Mouse (Mus musculus) brain, embryonic 14.5 days (tissue): ENCODE results near the gene Zfp961. TPM values are rescaled to one million over a fixed set of nuclear protein-coding genes. Genes with fewer than 3 reads are reported as not detected.
"Not testable (repeated sequence)": the region's sequence is repeated elsewhere in the genome, so short reads cannot be mapped to it uniquely, and the experiment has no call there.

ENCODE experiments used
- DNase-seq: peaks from one replicate; pipeline ENCODE4 v3.0.0-alpha.2; 2011; ENCODE audit warnings: low read depth
- CTCF ChIP-seq: fragments of 200-500 bp; IDR thresholded peaks from 2 replicates; pipeline ENCODE4 v1.5.1; 2012; ENCODE audit warnings: inconsistent platforms, mild to moderate bottlenecking, moderate library complexity, borderline replicate concordance; ENCODE audit not compliant: insufficient read depth, insufficient read length; ENCODE audit errors: extremely low read depth
- POLR2A ChIP-seq: fragments of 200-500 bp; IDR thresholded peaks from 2 replicates; pipeline ENCODE4 v1.6.1; 2012; ENCODE audit warnings: mild to moderate bottlenecking, inconsistent platforms, borderline replicate concordance; ENCODE audit not compliant: poor library complexity, insufficient read depth, insufficient read length, severe bottlenecking; ENCODE audit errors: extremely low read depth
- polyA plus RNA-seq: library from polyadenylated mRNA; depleted of rRNA; stranded (reverse); fragments of >200 nt; gene quantifications from 2 replicates; pipeline ENCODE4 v1.2.3, GENCODE M21; 2012

Zfp961 gene
- polyA plus RNA-seq, 1 experiment = 22.0 TPM

GRCm38 (mm10) chr8:71940293-71941208 lies 10.3 kb upstream of the Zfp961 start:
- no peak for DNase-seq
- TF ChIP-seq CTCF = no peak
- no peak for TF ChIP-seq POLR2A

DNA sequence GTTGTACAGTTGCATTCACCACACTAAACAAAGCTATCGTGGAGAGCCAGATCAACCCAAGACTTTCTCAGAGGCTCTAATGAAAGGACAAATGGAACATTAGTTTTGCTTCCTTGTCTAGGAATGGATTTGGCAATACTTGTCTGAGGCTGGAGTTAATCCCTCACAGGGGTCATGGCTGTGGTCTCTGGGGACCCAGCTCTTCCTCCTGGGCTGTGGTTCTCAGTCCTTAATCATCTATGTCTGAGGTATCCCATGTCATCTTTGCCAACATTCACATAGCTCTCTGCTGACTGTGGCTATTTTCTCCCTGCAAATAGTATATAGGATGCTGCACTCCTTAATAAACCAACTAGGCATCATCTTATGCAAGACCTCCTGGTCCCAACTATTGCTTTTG lies 9.1 kb upstream of the Zfp961 start:
- no peak for DNase-seq
- TF ChIP-seq POLR2A (no peak), CTCF (no peak)

- TF ChIP-seq CTCF (no peak), POLR2A (no peak)
- no peak for DNase-seq
Observed at GRCm38 (mm10) chr8:71948624-71949023, 2.2 kb upstream of the Zfp961 start.

- TF ChIP-seq CTCF (no peak), POLR2A (no peak)
- DNase-seq = peak; percentile 50
Observed at GRCm38 (mm10) chr8:71951436-71952161, 761 bp downstream of the Zfp961 start.

GRCm38 (mm10) chr8:71952489-71952888 lies 1.7 kb downstream of the Zfp961 start:
- TF ChIP-seq POLR2A = no peak
- no peak for TF ChIP-seq CTCF
- DNase-seq = no peak

DNA sequence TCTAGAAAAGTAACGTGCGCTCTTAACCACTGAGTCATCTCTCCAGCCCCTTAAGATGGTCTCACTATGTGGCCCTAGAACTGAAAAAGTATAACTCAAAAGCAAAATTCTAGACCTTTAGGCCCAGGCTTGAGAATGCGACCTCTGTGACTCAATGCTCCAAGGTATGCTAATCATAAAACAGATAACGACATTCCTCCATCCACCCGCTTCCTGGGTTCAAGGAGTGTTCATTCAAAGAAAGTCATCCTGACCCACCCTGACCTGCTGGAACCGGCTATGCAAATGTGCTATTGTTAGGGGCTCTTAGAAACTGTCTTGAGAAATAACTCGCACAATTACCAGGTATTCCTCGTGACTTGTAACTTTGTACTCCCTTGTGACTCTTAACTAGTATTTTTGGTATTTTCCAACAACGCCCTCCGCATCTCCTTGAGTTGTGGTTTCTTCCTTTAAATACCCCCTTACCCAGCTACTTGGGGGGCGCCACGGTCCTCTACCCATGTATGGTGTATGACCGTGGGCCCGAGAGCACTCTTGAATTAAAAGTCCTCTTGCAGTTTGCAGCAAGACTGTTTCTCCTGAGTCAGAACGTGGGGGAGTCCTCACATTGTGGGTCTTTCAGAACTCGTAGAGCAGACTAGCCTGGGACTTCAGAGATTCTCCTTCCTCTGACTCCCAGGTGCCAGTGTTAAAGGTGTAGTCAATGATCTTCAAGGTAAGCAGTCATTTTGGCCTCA lies 2.3 kb downstream of the Zfp961 start:
- DNase-seq = not testable (repeated sequence)

DNA sequence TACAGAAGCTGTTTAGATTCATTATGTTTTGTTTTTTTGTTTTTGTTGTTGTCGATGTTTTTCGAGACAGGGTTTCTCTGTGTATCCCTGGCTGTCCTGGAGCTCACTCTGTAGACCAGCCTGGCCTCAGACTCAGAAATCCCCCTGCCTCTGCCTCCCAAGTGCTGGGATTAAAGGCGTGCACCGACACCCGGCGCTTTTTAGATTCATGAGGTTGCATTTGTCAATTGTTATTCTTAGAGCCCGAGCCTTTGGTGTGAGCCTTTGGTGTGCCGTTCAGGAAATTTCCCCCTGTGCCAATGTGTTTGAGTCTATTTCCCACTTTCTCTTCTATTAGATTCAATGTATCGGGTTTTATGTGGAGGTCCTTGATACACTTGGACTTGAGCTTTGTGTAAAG lies 3.8 kb downstream of the Zfp961 start:
- TF ChIP-seq POLR2A (no peak), CTCF (no peak)
- no peak for DNase-seq

- TF ChIP-seq POLR2A (no peak), CTCF (no peak)
Observed at GRCm38 (mm10) chr8:71960483-71960882, 9.6 kb downstream of the Zfp961 start.

DNA sequence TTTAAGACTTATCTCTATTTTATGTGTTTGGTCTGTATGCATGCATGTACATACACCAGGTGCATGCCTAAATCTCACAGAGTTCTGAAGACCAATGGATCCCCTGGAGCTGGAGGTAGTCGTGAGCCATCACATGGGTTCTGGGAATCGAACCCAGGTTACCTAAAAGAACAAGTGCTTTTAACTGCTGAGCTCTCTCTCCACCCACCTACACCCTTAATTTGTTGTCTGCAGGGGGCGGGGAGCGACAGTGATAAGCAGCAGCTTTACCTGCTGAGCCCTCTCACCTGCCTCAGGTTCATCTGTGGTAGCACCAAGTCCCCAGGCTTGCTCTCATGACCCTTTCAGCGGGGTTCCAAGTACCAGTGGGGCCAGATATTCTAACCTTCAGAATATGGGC lies 11.0 kb downstream of the Zfp961 start:
- no peak for DNase-seq
- TF ChIP-seq CTCF (no peak), POLR2A (no peak)

More at GRCm38 (mm10) chr8:71960483-71960882, 9.6 kb downstream of the Zfp961 start:
- no peak for DNase-seq

GRCm38 (mm10) chr8:71964051-71964450 lies 13.2 kb downstream of the Zfp961 start:
- no peak for DNase-seq
- TF ChIP-seq POLR2A (no peak), CTCF (no peak)

- TF ChIP-seq CTCF (no peak), POLR2A (no peak)
- DNase-seq = no peak
Observed at GRCm38 (mm10) chr8:71965166-71965565, 14.3 kb downstream of the Zfp961 start.
